Mouse (Mus musculus) ES-Bruce4 (cell line): ENCODE data around the gene Batf2.

Source experiments
- CTCF ChIP-seq: IDR thresholded peaks from one replicate; pipeline ENCODE4 v1.8.1; 2011; ENCODE audit warnings: low read depth, low read length
- EP300 ChIP-seq: IDR thresholded peaks from 2 replicates; pipeline ENCODE4 v1.6.1; 2011; ENCODE audit warnings: low read depth, low read length; ENCODE audit not compliant: insufficient read depth
- POLR2A ChIP-seq: IDR thresholded peaks from one replicate; pipeline ENCODE4 v1.8.1; 2011; ENCODE audit warnings: low read length; ENCODE audit not compliant: insufficient read depth

DNA sequence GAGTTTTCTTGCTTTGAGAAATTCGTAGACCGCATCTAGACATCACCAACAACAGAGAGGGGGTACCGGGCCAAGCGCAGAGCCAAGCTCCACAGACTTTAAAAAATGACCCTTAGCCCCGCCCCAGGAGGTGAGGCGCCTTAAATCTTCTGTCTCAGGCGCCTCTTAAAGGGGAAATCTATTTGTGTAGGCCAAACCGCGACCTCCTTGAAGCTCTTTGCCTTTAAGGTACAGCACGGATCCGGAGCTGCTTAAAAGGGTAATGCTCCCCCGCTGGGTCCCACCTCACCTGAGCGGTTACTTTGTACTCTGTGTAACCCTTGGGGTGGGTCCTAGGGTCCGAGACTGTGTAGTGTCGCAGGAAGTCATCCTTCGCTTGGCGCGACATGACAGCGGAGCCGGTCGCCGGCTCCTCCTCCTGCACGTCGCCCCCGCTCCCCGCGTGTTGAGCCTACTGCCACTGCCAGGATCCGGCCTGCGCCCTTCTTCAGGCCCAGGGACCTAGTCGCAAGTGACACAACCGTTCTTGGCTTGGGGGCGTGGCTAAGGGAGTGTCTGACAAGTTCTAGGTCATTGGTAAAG, 12.9 kb upstream of the Batf2 start, which contains the start of gene Snx15:
- TF ChIP-seq POLR2A (peak; percentile 69), EP300 (no peak), CTCF (no peak)
